ENCODE assay signal across 11 mouse cellular contexts in the genomic region with DNA sequence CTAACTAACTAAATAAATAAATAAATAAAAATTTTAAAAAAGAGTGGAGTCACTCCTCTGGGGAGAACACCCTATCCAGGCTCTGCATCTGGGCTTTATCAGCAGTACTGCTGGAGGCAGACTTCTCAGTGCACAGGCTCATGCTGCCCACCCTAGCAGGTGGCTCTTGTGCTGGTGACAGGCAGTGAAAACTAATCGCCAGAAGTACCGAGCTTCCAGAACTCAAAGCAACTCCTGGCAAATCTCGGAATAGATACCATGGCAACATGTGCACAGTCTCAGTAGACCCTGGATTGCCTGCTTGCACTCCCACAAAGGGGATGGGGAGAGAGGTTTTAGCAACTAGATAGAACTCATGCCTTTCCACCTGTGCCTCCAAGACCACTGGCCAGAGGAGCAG. TPM values are rescaled to one million over a fixed set of nuclear protein-coding genes. Genes with fewer than 3 reads are reported as not detected.
DNase-seq lines count a peak whose midpoint lies in the region; ATAC-seq and TF ChIP-seq lines count a peak whose summit lies in the region.
"Had no signal": no experiment of that assay in that cellular context is flagged by ENCODE, and none has a peak within 500 bp of the region (broad histone marks: within the 10 kb centered on the region; RNA-seq: fewer than 3 reads in every experiment).

No protein-coding gene starts in this region.

- DNase-seq in heart, postnatal 36 days, result no peak
- no peak for DNase-seq in stomach, postnatal 0 days (ENCODE audit: low spot score)
- DNase-seq in telencephalon, adult 2 months (ENCODE audit: low read depth, low spot score), result peak; percentile 22
- no peak for DNase-seq in frontal cortex, adult 2 months (ENCODE audit: extremely low spot score in 1 of 2, low spot score in 1 of 2)
- DNase-seq in kidney, adult 9 months, result no peak
- DNase-seq: heart, postnatal 14 days had no signal

- H3K27me3 ChIP-seq in heart, embryonic 13.5 days (replicated peaks), result 0 out of 2 replicates have a peak, but pooled peaks cover 3% of the 10 kb centered on the region
- no peaks in the 10 kb centered on the region for H3K27me3 ChIP-seq in stomach, embryonic 14.5 days (ENCODE audit: control insufficient read depth, insufficient read depth, low read length)
- no peaks in the 10 kb centered on the region for H3K27me3 ChIP-seq in stomach, postnatal 0 days (ENCODE audit: control insufficient read depth, insufficient read depth, low read length)
- no peaks in the 10 kb centered on the region for H3K27me3 ChIP-seq in liver, embryonic 12.5 days (replicated peaks)
- H3K27me3 ChIP-seq: midbrain, embryonic 13.5 days had no signal

- TF ChIP-seq EP300 in stomach, postnatal 0 days (optimal IDR thresholded peaks at IDR 0.05), result no peak

- no peak for TF ChIP-seq CTCF in stomach, postnatal 0 days (IDR thresholded peaks at IDR 0.05; ENCODE audit: low read depth)

- H3K4me2 ChIP-seq in heart, embryonic 13.5 days, result peak overlapping the region; percentile 22; the same call in 1 of the 2 replicates
- H3K4me2 ChIP-seq in stomach, embryonic 14.5 days (replicated peaks; ENCODE audit: low read depth, low read length), result no peak overlapping the region
- no peak overlapping the region for H3K4me2 ChIP-seq in stomach, postnatal 0 days (replicated peaks; ENCODE audit: low read depth)
- H3K4me2 ChIP-seq in liver, embryonic 12.5 days, result peak overlapping the region; percentile 65
- H3K4me2 ChIP-seq: limb, embryonic 13.5 days; midbrain, embryonic 13.5 days had no signal

- H3K9me3 ChIP-seq in heart, embryonic 13.5 days, result no peaks in the 10 kb centered on the region
- H3K9me3 ChIP-seq in stomach, embryonic 14.5 days (ENCODE audit: control insufficient read depth, low read depth, low read length), result no peaks in the 10 kb centered on the region
- H3K9me3 ChIP-seq in stomach, postnatal 0 days (ENCODE audit: control insufficient read depth, low read length), result no peaks in the 10 kb centered on the region
- no peaks in the 10 kb centered on the region for H3K9me3 ChIP-seq in liver, embryonic 12.5 days (replicated peaks)
- H3K9me3 ChIP-seq: limb, embryonic 13.5 days; midbrain, embryonic 13.5 days had no signal

- no peak for ATAC-seq in heart, embryonic 13.5 days (ENCODE audit: extremely low read depth, insufficient number of reproducible peaks, low FRiP score, low TSS enrichment)
- ATAC-seq in stomach, embryonic 14.5 days (ENCODE audit: insufficient number of reproducible peaks, insufficient read depth, low FRiP score, low read depth), result no peak
- no peak for ATAC-seq in stomach, postnatal 0 days (ENCODE audit: low FRiP score, low TSS enrichment)
- ATAC-seq in liver, embryonic 12.5 days, result peak; percentile 91
- ATAC-seq: midbrain, embryonic 13.5 days had no signal

- H3K27ac ChIP-seq in heart, embryonic 13.5 days (replicated peaks), result 0 out of 2 replicates have a peak overlapping the region, but pooled peaks have one; percentile 56
- peak overlapping the region; percentile 29; the same call in 1 of the 2 replicates for H3K27ac ChIP-seq in stomach, embryonic 14.5 days (ENCODE audit: low read length)
- H3K27ac ChIP-seq in stomach, postnatal 0 days (replicated peaks), result no peak overlapping the region
- H3K27ac ChIP-seq in liver, embryonic 12.5 days, result peak overlapping the region; percentile 91
- H3K27ac ChIP-seq: limb, embryonic 13.5 days; midbrain, embryonic 13.5 days had no signal

- H3K36me3 ChIP-seq in heart, embryonic 13.5 days, result peaks cover 4% of the 10 kb centered on the region; the same call in 1 of the 2 replicates
- no peaks in the 10 kb centered on the region for H3K36me3 ChIP-seq in stomach, embryonic 14.5 days (ENCODE audit: control insufficient read depth, insufficient read depth, low read length)
- H3K36me3 ChIP-seq in stomach, postnatal 0 days (ENCODE audit: control insufficient read depth, insufficient read depth, low read length), result no peaks in the 10 kb centered on the region
- peaks cover 28% of the 10 kb centered on the region for H3K36me3 ChIP-seq in liver, embryonic 12.5 days
- H3K36me3 ChIP-seq: limb, embryonic 13.5 days had no signal

- H3K4me1 ChIP-seq in heart, embryonic 13.5 days, result peaks cover 38% of the 10 kb centered on the region
- H3K4me1 ChIP-seq in stomach, embryonic 14.5 days (ENCODE audit: control insufficient read depth, insufficient read depth, low read length), result peaks cover 32% of the 10 kb centered on the region; the same call in 1 of the 2 replicates
- H3K4me1 ChIP-seq in stomach, postnatal 0 days (replicated peaks; ENCODE audit: control insufficient read depth, insufficient read depth), result peaks cover 8% of the 10 kb centered on the region
- H3K4me1 ChIP-seq in liver, embryonic 12.5 days, result peaks cover 86% of the 10 kb centered on the region

- no peak overlapping the region for H3K4me3 ChIP-seq in heart, embryonic 13.5 days
- H3K4me3 ChIP-seq in stomach, embryonic 14.5 days (ENCODE audit: low read depth, low read length), result no peak overlapping the region
- no peak overlapping the region for H3K4me3 ChIP-seq in stomach, postnatal 0 days (ENCODE audit: low read depth, low read length)
- peak overlapping the region; percentile 39 for H3K4me3 ChIP-seq in liver, embryonic 12.5 days
- H3K4me3 ChIP-seq: limb, embryonic 13.5 days; midbrain, embryonic 13.5 days had no signal

- no peak overlapping the region for H3K9ac ChIP-seq in heart, embryonic 13.5 days
- H3K9ac ChIP-seq in stomach, embryonic 14.5 days (replicated peaks; ENCODE audit: low read depth, low read length), result no peak overlapping the region
- H3K9ac ChIP-seq in stomach, postnatal 0 days (ENCODE audit: low read length), result no peak overlapping the region
- peak overlapping the region; percentile 67 for H3K9ac ChIP-seq in liver, embryonic 12.5 days
- H3K9ac ChIP-seq: limb, embryonic 13.5 days; midbrain, embryonic 13.5 days had no signal

- 33% methylated on average over 3 of the region's 3 CpGs for WGBS in heart, embryonic 13.5 days
- WGBS in stomach, embryonic 14.5 days, result 33% methylated on average over 3 of the region's 3 CpGs
- WGBS in stomach, postnatal 0 days, result 59% methylated on average over 3 of the region's 3 CpGs
- WGBS in liver, embryonic 12.5 days (ENCODE audit: insufficient replicate concordance), result 17% methylated on average over 3 of the region's 3 CpGs

- intact Hi-C loops in heart, postnatal 36 days (cut with DNase I), result no loop called here

RNA-seq across cellular contexts. Expression of a gene that starts 6.7 kb away (rescaled TPM):
- 48.6 and 50.4 TPM in 2 replicates for polyA plus RNA-seq in heart, embryonic 13.5 days (2015; fragmentation: Nextera tagmentation; extraction: Ambion mirVana)
- total RNA-seq in heart, postnatal 36 days (2021), result 10 to 100 TPM; 18.9 to 20.1 TPM
- polyA plus RNA-seq in stomach, embryonic 14.5 days (2014; fragmentation: Nextera tagmentation; extraction: Ambion mirVana), result 42.7 and 45.8 TPM in 2 replicates
- 32.4 and 34.5 TPM in 2 replicates for polyA plus RNA-seq in stomach, postnatal 0 days (2015; fragmentation: Nextera tagmentation; extraction: Ambion mirVana)
- 77.7 and 79.0 TPM in 2 replicates for polyA plus RNA-seq in liver, embryonic 12.5 days (2016; fragmentation: Nextera tagmentation; extraction: Ambion mirVana)
- 137 and 138 TPM in 2 replicates for polyA plus RNA-seq in frontal cortex, adult 2 months (2012; rRNA removed)

RNA-seq across cellular contexts. Expression of a gene that starts 40.3 kb away (rescaled TPM):
- 40.8 and 42.0 TPM in 2 replicates for polyA plus RNA-seq in heart, embryonic 13.5 days (2015; fragmentation: Nextera tagmentation; extraction: Ambion mirVana)
- 10 to 100 TPM; 14.0 to 15.7 TPM for total RNA-seq in heart, postnatal 36 days (2021)
- polyA plus RNA-seq in stomach, embryonic 14.5 days (2014; fragmentation: Nextera tagmentation; extraction: Ambion mirVana), result 84.5 and 88.2 TPM in 2 replicates
- polyA plus RNA-seq in stomach, postnatal 0 days (2015; fragmentation: Nextera tagmentation; extraction: Ambion mirVana), result 38.1 and 38.8 TPM in 2 replicates
- 44.5 and 44.6 TPM in 2 replicates for polyA plus RNA-seq in liver, embryonic 12.5 days (2016; fragmentation: Nextera tagmentation; extraction: Ambion mirVana)
- 46.4 and 47.7 TPM in 2 replicates for polyA plus RNA-seq in frontal cortex, adult 2 months (2012; rRNA removed)

Comparison
In these comparisons a context has a peak if more than half of its experiments do, and no peak if none do; other contexts are left out.
1. H3K4me2 ChIP-seq: peak in heart, embryonic 13.5 days (single experiment) and liver, embryonic 12.5 days (single experiment); none in stomach, embryonic 14.5 days (single experiment) and stomach, postnatal 0 days (single experiment).